Mouse (Mus musculus): ENCODE results near the gene Rgs3. TPM values are rescaled to one million over a fixed set of nuclear protein-coding genes. Genes with fewer than 3 reads are reported as not detected.

Gene Rgs3
- polyA plus RNA-seq, 2 experiments from 2014 or later, result 45.2 to 51.1 TPM

- peak; percentile 36 for ATAC-seq
Measured at GRCm38 (mm10) chr4:62551966-62552365, 7.7 kb upstream of the Rgs3 start.

DNA sequence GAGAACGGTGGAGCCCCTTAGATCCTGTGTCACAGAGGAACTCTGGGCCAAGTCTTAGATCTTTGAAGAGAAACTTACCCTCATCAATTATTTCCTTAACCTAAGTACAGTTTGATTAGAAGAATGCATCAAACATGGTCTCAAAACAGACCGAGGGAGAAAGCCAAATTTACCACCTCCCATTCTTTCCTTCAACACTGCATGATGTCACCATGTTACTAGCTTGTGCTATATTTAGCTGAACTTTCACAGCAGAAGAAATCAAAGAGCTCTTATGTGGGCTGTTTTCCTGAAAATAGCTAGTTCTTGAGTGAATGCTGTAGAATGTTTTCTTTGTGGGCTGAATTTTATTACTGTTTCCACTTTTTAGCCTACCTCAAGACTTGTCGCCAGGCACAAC, 2.2 kb upstream of the Rgs3 start:
- no peak for ATAC-seq

DNA sequence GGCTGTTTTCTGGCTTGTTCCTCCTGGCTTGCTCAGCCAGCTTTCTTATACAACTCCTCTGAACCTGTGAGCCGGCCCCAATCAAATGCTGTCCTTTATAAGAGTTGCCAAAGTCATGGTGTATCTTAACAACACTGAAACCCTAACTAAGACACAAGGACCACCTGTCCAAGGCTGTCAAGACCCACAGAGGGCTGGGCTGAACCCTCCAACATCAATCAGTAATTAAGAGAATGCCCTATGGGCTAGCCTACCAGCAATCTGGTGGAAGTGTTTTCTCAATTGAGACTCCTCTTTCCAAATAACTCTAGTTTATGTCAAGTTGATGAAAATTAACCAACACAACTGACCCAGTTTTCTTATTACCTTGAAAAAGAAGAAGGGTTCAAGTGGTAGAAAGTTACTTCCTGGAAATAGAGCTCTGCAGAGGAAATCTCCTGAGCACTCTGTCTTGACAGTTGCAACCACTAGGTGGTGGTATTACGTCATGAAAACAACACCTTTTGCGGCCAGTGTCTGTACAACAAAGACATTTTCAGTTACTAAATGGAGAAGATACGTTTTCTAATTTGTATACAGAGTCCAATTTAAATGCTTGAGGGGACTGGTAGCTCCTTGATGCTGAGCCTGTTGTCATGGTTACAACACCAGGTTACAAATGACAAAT, 1.4 kb downstream of the Rgs3 start:
- ATAC-seq, result peak; percentile 80

DNA sequence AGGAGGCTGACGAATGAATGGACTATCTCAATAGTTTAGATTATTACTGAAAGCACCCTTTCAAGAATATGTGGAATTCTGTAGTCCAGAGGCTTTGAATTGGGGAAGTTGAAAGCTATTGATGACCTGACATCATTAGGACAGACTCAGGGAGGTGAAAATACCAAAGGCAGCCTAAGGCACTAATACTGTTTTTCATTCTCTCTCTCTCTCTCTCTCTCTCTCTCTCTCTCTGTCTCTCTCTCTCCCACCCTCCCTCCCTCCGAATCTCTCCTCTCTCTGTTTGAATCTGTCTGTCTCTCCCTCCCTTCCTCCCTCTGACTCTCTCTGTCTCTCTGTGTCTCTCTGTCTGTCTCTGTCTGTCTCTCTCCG, 2.0 kb downstream of the Rgs3 start:
- ATAC-seq, result no peak

GRCm38 (mm10) chr4:62562006-62562405, 2.4 kb downstream of the Rgs3 start:
- ATAC-seq, result peak; percentile 72

- ATAC-seq, result no peak
Measured at GRCm38 (mm10) chr4:62566530-62566929, 6.9 kb downstream of the Rgs3 start.

DNA sequence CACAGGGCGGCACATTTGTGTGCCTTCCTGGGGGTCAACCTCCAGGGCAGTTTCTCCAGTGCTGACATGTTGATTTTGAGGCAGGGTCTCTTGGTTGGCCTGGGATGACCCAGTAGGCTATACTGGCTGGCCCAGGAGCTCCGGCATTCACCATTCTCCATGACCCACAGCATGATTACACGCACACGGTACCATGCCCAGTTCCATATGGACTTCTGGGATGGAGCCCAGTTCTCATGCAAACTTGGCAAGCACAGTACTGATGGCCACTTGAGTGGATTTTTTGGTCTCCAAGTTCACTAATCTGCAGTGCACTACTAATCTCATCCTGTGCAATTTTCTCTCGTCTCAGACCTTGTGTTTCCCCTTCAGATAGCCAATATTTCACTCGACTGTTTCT, 8.0 kb downstream of the Rgs3 start:
- ATAC-seq, result no peak

DNA sequence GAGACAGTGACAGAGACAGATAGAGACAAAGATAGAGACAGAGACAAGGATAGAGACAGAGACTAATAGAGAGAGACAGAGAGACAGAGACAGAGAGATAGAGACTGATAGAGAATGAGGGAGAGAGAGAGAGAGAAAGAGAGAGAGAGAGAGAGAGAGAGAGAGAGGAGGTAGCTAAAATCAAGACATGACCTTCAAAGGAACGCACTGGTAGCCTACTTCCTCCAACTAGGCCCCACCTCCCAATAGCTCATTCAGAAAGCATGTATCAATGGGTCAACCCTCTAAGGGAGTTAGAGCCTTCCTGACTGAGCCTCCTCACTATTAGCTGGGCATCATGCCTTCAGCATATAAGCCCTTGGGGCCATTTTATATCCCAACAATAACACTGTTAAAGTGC, 8.7 kb downstream of the Rgs3 start:
- ATAC-seq, result peak; percentile 46

- ATAC-seq, result no peak
Measured at GRCm38 (mm10) chr4:62569603-62570002, 10.0 kb downstream of the Rgs3 start.

GRCm38 (mm10) chr4:62570029-62570428, 10.4 kb downstream of the Rgs3 start:
- ATAC-seq, result no peak

DNA sequence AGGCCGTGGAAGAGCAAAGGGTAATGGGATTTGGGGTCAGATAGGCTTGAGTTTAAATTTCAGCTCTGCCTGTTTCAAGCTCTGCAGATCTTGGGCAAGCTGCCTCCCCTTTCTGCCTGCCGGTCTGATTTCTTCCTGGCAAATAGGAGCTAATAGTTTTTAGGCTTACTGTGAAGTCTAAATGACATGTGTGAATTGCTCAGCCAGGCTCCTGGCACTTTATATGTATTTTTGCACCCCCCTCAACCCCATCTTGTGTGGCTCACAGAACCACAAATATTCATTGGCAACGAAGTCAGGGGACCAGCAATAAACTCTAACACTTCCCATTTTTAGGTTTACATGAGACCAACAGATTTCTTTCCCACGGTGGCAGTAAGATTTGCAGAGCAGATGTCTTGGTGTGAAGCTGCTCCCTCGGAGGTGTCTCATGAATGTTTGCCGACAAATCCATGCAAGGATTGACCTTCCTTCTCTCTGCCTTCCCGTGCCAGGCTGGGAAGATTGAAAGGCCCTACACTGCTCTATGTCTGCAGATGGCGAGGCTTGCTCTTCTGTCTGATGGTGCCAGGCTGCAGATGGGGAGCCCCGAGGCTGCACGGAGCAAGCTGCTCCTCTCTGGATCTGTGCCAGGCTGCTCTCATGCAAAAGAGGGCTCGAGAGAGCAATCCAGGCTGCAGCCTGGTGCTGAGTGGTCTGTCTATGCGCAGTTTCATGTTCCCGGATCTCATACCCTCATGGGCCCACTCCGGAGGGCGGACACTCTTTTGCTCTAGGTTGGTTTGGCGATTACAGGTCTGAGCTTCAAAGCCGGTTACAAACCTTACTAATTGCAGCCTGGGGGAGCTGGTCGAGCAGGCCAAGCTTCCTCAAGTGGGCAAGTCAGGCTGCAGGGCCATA, 23.0 kb downstream of the Rgs3 start:
- ATAC-seq, result peak; percentile 2

DNA sequence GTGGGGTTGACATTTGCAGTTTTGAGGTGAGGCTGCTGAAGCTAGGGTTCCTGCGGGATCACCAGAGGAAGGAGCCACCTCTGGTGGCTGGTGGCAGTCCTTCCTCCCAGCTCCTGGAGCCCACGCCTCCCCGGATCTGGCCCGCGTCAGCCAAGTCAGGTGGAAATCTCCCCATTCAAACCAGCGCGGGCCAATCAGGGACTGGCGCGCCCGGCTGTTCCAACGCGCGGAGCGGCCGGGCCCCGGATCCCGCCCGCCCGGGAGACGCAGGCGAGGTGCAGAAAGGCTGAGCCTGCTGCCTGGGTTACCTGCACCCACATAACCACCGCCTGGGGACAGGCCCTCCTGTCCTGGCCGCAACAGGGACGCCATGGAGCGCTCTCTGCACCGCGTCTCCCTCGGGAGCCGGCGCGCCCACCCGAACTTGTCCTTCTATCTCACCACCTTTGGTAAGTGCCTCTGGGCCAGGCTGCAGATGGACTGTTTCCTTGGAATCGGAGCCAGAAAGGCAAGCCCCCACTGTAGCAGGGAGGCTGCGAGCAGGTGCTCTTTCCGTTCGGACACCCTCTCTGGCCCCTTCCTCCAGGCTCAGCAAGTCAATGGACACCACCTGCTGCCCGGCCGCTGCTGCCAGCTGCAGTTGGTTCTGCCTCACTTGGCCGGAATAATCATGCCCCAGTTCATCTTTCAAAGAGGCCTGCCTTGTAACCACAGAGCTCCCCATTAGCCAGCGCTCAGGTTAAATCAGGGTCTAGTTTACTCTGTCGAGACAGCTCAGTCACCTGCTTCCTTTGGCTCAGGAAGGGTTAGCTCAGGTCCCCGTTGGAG, 23.8 kb downstream of the Rgs3 start:
- peak; percentile 81 for ATAC-seq

DNA sequence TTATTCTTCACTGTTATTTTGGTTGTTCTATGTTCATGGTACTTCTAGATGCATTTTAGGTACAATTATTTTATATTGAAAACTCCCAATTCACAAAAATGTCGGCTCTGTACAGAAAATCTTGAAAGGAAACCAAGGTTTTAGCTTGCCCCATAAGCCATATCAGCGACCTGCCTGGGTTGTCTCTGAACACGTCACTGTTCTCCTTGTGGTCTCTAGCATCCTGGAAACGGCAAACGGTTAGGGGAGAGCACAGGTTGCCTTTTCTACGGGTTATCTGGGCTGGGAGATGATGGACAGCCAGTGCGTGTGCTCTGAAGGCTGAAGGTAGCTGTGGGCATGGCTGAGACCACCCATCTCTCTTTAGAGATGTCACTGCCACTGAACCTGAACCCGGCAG, 27.4 kb downstream of the Rgs3 start:
- ATAC-seq, result peak; percentile 57

DNA sequence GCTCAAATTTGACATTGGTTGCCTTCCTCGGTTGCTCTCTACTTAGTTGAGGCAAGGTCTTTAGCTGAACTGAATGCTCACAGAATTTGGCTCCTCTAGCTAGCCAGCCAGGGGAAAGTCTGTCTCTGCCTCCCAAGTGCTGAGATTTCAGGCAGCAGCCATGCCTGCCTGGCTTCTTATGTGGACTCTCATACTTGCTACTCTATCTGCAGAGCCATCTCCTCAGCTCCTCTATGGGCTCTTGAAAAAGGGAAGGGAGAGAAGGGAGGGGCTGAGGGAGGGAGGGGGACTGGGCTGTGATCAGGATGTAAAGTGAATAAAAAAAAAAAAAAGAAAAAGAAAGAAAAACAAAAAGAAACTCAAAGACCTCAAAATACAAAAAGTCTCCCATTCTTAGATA, 31.2 kb downstream of the Rgs3 start:
- ATAC-seq, result no peak

- no peak for ATAC-seq
Measured at GRCm38 (mm10) chr4:62591326-62591725, 31.7 kb downstream of the Rgs3 start.

DNA sequence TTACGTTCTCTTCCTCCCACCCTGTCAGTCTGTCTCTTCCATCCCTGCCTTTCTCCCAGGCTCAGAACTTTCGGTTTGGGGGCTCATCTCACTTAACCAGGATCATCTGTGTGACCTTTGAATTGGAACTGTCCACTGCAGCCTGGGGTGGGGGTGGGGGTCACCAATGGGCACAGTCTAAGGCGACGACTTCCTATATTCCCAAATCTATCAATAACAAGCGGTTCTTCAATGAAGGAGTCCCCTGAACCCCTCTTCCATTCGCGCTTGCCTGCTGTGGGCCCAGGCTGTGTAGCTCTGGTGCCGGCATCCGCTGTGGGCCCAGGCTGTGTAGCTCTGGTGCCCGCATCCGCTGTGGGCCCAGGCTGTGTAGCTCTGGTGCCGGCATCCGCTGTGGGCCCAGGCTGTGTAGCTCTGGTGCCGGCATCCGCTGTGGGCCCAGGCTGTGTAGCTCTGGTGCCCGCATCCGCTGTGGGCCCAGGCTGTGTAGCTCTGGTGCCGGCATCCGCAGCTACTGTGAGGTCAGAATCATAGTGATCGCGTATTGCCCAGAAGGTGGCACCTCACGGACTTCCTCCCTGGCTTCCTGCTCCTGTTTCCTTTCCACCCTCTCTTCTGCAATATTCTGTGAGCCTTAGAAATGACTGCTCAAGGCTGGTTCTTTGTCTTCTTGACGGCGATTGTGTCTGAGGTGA, 34.0 kb downstream of the Rgs3 start:
- ATAC-seq, result peak; percentile 95

GRCm38 (mm10) chr4:62594442-62594841, 34.8 kb downstream of the Rgs3 start:
- ATAC-seq, result no peak

- no peak for ATAC-seq
Measured at GRCm38 (mm10) chr4:62596051-62596450, 36.4 kb downstream of the Rgs3 start.

DNA sequence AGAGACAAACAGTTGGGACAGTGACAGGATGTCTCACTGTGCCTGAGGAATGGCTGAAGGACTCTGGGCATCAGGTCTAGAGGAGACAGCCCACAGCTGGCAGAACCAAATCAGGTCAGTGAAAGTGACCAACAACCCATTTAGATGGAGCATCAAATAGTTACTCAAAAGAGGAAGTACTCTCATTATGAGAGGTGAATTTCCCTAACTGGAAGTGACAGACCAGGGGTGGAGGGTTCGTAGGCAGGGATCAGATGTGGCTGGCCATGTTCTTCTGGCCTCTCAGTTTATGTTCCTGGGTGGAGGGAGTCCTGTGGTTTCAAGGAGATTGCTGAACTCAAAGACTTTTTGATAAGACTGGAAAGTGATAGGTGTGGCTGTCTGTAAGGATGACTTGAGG, 40.9 kb downstream of the Rgs3 start:
- ATAC-seq, result no peak

DNA sequence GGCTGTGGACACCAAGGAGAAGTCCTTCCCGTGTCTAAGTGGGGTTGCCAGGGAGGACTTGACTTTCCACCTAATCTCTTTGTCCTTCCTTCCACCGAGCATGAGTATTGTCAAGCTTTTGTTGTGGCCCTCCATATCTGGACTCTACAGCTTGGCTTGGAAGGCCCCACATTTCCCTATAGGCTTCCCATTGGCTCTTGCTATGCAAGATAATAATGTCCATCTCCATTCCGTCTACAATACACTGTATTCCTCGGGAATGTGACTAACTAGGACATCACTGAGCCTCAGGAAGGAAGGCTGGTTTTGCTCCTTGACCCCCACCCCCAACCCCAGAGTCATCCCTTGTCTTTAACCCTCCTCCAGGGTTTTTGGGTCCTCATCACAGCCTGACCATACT, 44.0 kb downstream of the Rgs3 start:
- no peak for ATAC-seq

DNA sequence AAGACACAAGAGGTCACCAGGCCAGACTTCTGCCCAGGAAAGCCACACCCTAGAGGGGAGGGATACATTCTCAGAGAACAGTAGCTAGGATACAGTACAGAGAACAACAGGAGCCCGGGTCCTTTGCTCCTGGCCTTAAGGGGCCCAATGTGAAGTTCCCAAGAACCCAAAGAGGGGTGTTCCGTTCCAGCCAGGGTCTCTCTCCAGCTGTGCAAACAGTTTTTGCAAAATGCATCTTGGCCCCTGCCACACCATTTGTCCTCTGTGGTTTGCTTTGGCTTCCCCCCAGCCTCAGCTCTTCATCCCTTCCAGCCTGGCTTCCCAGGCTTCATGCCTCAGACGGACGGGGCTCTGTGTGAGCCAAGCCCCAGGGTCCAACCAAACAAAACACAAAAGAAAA, 44.4 kb downstream of the Rgs3 start:
- ATAC-seq, result no peak

GRCm38 (mm10) chr4:62605856-62606541, 46.4 kb downstream of the Rgs3 start:
- ATAC-seq, result no peak
